Mouse (Mus musculus) kidney, adult 11 months (tissue): ENCODE results near the gene Foxs1.

ENCODE experiments used
- DNase-seq: peaks from one replicate; pipeline ENCODE4 v3.0.0; 2022

The Foxs1 gene

DNA sequence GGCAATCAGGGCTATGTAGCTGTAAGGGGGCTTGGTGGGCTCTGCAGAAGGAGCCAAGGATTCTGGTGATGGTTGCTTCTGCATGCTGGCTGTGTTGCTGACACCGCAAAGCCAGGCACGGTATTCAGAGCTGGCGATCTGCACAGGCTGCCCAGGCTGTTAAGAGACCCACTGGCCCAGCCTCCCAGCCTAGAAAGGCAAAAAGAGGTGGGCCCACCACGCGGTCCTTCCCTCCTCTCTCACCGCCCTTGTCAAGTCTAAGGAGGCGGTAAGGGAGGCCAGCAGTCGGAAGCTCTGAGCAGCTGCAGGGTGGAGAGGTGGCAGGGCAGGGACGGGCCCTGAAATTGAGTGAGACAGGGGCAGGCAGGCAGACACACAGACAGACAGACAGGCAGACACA lies at the start of gene Foxs1:
Gene Foxs1, minus strand, starts transcription at position 161 of the 400 bp plus-strand sequence.
- peak; percentile 39 for DNase-seq

DNA sequence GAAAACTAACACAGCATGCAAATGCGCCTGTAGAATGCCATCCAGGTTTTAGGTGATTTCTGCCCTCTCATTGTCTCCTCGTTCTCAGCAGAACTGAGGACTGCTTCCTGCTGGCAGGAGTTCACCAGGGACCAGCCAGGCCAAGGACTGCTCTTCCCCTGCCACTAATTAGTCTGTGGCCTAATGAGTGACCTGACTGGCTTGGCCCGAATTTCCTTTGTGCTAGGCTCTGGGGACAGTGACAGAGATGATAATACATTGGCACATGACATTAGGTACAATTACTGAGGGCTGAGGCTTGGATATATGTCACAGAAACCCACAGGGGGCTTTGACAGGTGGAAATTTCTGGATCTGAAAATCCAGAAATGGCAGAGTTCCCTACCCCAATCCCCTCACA lies 44.0 kb upstream of the Foxs1 start:
- DNase-seq, result no peak

DNA sequence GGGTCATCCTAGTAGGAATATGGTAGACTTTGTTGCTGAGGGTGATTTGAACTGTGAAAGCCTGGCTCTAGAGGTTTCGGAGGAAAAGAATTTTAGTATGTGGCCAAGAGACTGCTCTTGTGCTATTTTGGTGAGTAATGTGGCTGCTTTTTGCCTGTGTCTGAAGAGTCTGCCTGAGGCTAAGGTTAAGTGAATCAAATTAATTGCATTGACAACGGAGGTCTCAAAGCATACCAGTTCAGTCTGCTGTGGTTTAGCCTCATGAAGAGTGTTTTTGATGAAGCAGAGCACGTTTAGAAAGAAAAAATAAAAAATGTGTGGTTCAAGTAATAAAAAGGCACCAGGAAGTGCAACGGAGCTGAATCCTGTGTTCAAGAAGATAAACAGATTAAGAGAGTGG lies 32.5 kb upstream of the Foxs1 start:
- no peak for DNase-seq

GRCm38 (mm10) chr2:152962091-152962793 lies 29.2 kb upstream of the Foxs1 start, which contains the start of gene Ttll9:
Ttll9 (plus strand) TSS chr2:152962485.
- peak; percentile 94 for DNase-seq

GRCm38 (mm10) chr2:152958116-152958515 lies 25.1 kb upstream of the Foxs1 start:
- peak; percentile 54 for DNase-seq

DNA sequence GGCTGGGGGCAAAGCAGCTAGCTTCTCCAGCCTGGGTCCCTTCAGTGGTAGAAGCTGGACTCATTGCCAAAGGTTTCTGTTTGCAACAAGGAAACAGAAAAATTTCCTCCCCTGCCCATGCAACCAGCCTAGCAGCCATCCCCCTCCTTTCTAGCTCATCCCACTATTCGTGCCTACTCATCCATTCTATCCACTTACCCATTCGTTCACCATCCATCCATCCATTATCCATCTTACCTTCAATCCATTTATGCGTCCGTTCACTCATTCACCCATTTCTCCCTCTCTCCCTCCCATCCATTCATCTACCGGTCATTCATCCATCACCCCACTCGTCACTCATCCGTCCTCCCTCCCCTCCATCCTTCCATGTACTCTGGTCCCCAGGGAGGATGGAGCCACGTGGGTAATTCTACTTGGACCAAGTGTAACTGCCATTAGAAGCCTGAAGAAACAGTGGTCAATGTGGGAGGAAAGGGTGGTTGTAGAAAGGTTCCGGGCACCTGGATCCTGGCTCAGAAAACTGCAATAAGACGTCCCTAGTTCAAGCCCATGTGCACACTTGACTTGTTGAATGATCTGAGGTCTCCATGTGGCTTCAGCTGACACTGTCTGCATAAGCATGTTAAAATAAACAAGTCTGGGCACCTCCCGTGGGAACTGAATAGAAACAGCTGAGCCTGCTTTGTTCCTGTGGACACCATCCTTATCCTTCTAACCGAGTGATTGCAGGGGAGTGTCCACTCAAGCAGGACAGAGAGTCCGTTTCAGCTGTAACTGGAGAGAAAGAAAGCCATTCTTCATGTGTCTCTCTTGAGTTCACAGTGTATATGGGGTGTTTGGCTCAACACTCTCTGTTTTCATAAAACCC lies 19.1 kb upstream of the Foxs1 start:
- DNase-seq, result no peak

- peak; percentile 27 for DNase-seq
These were observed 18.2 kb upstream of the Foxs1 start, which contains the start of gene Dusp15 for GRCm38 (mm10) chr2:152951065-152951849. Dusp15 (minus strand) TSS chr2:152951698.

- DNase-seq, result no peak
These were observed 17.5 kb upstream of the Foxs1 start for GRCm38 (mm10) chr2:152950358-152951064.

- DNase-seq, result no peak
These were observed 15.5 kb upstream of the Foxs1 start for GRCm38 (mm10) chr2:152948438-152949020.

DNA sequence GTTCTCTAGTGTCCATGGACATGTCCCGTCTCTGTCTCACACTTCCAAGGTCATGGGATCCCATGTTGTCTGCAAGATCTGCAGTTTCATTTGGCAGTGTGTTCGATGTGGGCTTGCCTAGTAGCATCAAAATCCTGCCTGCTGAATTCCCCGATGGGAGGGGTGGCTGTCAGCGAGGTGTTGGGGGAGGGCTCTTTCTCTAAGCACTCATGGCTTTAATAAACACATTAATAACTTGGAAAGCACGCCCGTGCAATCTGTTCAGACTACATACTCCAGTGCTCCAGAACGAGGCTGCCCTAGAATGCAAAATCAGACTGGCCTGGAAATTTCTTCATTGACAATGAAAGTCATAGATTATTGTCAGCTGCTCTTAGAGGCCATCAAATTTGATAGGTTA lies 14.1 kb upstream of the Foxs1 start:
- peak; percentile 41 for DNase-seq

GRCm38 (mm10) chr2:152944013-152944412 lies 11.0 kb upstream of the Foxs1 start:
- DNase-seq, result no peak

DNA sequence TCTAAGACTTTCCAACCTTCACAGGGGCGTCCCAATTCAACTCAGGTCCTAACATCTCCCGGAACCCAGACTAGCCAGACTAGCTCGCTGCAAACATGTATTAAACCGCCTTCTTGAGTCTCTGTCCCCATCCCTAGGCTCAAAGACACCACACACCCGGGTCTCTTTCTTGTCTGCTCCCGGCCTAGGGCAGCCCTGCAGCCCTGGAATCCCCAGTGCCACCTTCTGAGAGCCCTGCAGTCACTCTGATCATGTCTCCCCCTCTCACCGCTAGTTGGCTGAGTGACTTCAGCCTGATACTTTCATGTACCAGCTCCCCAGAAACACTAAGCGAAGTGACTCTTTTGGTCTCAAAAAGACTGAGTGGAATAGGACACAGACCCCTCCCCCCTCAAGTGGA lies 10.6 kb upstream of the Foxs1 start:
- no peak for DNase-seq

DNA sequence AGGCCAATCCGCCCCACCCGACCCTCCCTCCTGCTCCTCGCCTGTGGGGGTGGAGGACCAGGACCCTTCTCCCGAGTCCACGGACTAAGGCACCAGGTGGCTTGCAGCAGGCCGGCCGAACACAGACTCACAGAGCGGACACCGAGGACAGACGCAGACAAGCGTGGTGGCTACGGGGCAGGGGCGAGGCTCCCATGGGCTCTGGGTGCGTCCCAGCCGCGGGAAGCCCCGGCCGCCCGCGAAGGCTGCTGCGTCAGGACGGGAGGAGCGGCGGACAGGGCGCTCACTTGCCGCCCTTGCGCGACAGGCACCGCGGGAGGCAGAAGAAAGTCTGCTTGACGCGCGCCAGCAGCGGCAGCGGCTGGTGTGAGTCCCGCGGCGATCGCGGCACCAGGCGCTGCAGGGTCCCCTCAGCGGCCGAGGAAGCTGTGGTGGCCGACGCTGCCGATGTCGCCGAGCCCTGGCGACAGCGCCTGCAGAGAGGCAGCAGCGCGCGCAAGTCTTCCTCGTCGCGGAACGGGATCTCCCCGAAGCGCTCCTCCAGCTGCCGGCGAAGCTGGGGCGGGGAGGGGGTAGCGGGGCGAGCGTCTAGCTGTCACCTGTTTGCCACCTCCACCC lies 10.0 kb upstream of the Foxs1 start:
- no peak for DNase-seq

GRCm38 (mm10) chr2:152941776-152942175 lies 8.8 kb upstream of the Foxs1 start:
- DNase-seq, result no peak

- DNase-seq, result no peak
These were observed 8.1 kb upstream of the Foxs1 start for GRCm38 (mm10) chr2:152941106-152941505.

DNA sequence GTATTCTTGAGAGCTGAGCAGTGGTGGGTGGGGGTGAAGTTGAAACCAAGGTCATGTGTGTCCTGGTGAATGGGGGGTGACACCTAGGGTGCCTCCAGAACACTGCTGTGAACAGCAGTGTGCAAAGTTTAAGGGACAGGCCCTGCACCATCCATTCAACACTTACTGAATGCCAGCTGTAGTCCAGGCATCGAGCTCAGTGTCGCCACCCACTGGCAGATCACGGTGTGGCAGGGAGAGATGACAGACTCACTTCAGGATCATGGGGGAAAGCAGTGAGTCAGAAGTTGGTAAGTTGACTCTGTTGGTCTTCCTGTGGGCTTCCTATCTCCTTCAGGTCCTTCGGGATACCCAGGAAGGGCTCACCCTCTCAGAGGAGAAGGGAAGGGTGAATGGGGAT lies 6.8 kb upstream of the Foxs1 start:
- no peak for DNase-seq

- no peak for DNase-seq
These were observed 606 bp upstream of the Foxs1 start for GRCm38 (mm10) chr2:152933614-152934013.

GRCm38 (mm10) chr2:152931456-152932160 lies 1.4 kb downstream of the Foxs1 start:
- no peak for DNase-seq

DNA sequence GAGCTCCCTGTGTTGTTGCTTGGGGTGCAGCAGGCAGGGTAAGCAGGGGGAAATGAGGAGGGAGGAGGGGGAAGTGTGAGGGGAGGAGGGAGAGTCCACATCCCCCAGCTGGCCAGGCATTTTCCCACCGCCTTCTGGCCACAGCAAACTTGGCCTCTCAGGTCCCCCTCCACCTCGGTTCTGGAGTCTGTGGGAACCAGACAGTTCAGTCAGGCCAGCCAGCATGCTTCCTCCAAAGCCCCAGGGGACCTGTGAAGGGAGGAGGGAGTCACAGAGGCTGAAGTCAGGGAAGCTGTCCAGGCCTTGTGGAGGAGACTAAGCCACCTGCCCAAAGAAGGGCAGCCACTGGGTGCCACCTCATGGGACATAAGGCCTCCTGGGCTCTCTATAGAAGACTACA lies 2.7 kb downstream of the Foxs1 start:
- DNase-seq, result no peak

DNA sequence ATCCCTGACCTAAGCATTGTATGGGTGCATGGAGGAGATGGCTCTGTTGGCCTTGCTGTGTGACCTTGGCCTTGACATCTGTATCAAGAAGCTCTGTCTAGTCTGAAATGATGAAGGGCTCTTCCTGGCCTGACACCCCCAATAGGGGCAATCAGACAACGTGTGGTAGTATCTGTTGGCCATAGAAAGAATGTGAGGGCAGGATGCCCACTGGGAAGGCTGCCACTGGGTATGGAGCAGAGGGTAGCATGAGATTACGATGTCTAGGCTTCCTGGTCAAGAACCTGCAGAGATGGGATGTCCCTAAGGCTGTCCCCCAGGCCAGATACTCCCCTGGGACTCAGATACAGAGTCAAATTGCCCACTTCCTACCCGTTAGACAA lies 4.0 kb downstream of the Foxs1 start:
- DNase-seq, result no peak
